Mouse (Mus musculus): ENCODE data around the gene Crtap. TPM values are rescaled to one million over a fixed set of nuclear protein-coding genes. Genes with fewer than 3 reads are reported as not detected.

Gene Crtap
- total and polyA plus RNA-seq, 3 experiments: 17.8 to 27.7 (median 19.2) TPM

DNA sequence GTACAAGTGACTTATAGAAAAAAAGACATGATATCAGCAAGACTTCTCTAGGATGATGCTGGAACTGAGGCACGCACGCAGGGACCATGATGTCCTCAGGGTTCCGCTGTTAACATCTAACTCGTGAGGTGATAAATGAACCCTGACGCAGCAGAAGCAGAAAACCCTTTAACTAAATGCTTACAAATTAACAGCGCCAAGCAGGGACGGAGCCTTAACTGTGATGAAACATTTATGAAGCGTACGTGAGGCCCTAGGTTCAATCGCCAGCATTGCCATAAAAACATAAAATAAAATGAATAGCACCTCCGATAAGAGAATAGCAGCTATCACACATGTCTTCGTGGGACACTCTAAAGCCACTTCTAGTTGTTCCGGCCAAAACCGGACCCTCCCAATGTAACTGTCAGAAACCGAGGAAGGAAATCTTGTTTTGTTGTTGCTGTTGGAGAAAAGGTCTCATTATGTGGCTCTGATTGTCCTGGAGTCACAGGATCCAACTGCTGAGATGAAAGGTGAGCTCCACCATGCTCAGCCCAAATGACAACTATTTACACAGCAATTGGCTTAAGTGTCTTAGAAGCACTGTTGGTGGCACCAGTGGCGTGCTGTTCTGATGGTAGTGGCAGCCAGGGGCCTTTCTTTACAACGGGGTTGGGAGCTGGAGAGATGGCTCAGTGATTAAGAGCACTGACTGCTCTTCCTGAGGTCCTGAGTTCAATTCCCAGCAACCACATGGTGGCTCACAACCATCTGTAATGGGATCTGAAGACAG lies 7.4 kb downstream of the Crtap start (continued):
- no peak for TF ChIP-seq MAX (IDR thresholded peaks at IDR 0.05; ENCODE audit: low read length)

GRCm38 (mm10) chr9:114380881-114381733 lies 9.4 kb downstream of the Crtap start:
- TF ChIP-seq TBP (conservative IDR thresholded peaks at IDR 0.05; ENCODE audit: low read depth, low read length) (no peak), SMC3 (IDR thresholded peaks at IDR 0.05; ENCODE audit: low read depth, low read length) (peak; percentile 78), BHLHE40 (IDR thresholded peaks at IDR 0.05; ENCODE audit: low read depth, low read length) (no peak), JUND (conservative IDR thresholded peaks at IDR 0.05; ENCODE audit: low read depth, low read length) (no peak), CTCF (conservative IDR thresholded peaks at IDR 0.05 in 1 of 2, IDR thresholded peaks at IDR 0.05 in 1 of 2; ENCODE audit: low read depth in 2 of 2, low read length in 2 of 2) (peak in 1 of 2 experiments; percentile 82; a peak in 3 of 4 replicates), KAT2A (IDR thresholded peaks at IDR 0.05; ENCODE audit: insufficient replicate concordance, low read length) (no peak), MAFK (IDR thresholded peaks at IDR 0.05; ENCODE audit: insufficient replicate concordance, low read length) (no peak), RAD21 (IDR thresholded peaks at IDR 0.05; ENCODE audit: low read depth, low read length) (peak; percentile 81), MXI1 (IDR thresholded peaks at IDR 0.05; ENCODE audit: low read depth, low read length) (no peak)
- Histone ChIP-seq H3K36me3 (replicated peaks in 1 of 2; ENCODE audit: control insufficient read depth in 1 of 2, insufficient read depth in 1 of 2, low read length in 1 of 2) (peaks cover 62 to 89% of the 10 kb centered on the region in 2 experiments), H3K9me3 (replicated peaks; ENCODE audit: low read length) (no peaks in the 10 kb centered on the region)

DNA sequence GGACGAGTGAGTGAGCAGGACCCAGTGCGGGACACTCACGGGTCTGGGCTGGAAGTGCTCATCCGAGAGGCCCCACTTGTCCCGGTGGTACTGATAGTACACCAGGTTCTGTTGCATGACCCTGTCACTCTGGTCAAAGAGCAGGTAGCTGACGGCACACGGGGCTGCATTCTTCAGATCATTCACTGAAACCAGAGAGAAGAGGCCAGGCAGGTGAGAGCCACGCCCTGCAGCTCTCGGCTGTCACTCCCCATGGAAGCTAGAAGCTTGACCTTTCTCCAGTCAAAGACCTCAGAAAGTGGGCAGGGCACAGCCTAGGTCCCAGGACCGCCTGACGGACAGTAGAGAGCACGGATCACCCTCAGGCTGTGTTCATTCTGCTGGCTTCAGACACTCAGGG lies 10.6 kb downstream of the Crtap start:
- TF ChIP-seq ZC3H11A (IDR thresholded peaks at IDR 0.05; ENCODE audit: low read depth, low read length) (no peak), POLR2AphosphoS2 (IDR thresholded peaks at IDR 0.05; ENCODE audit: low read depth, low read length) (no peak), MAX (IDR thresholded peaks at IDR 0.05; ENCODE audit: low read length) (no peak)
- dilution Hi-C loops (cut with MboI; ENCODE audit: extremely low pct_ligation_motif_present, extremely low pct_unique_long_range_greater_than_20kb, low sequenced_read_pairs) (no loop called here), in situ Hi-C loops (cut with MboI; ENCODE audit: low pct_ligation_motif_present, low pct_unique_long_range_greater_than_20kb, low sequenced_read_pairs) (loop anchor here (10.0 kb wide), 2 partner anchors 45 to 385 kb away; partner anchors contain the start of gene Bcl2a1c)
- no peak for DNase-seq (ENCODE audit: extremely low read depth)
- H3K4me3 ChIP-seq (replicated peaks in 1 of 3; ENCODE audit: low read depth in 2 of 3, low read length in 2 of 3, poor library complexity in 1 of 3): no peak overlapping the region
- peaks cover 60 to 86% of the 10 kb centered on the region in 2 experiments for H3K36me3 ChIP-seq (replicated peaks in 1 of 2; ENCODE audit: control insufficient read depth in 1 of 2, insufficient read depth in 1 of 2, low read length in 1 of 2)
- no peak overlapping the region for H3K9ac ChIP-seq (ENCODE audit: insufficient read depth, low read depth)
- H3K4me2 ChIP-seq (ENCODE audit: insufficient read depth, low read depth, poor library complexity, severe bottlenecking): no peak overlapping the region
- H3K27ac ChIP-seq (ENCODE audit: insufficient read depth, low read depth): no peak overlapping the region
- H3K79me2 ChIP-seq (replicated peaks; ENCODE audit: control insufficient read depth, extremely low read depth, insufficient read depth, poor library complexity, severe bottlenecking): no peaks in the 10 kb centered on the region
- no peaks in the 10 kb centered on the region for H3K4me1 ChIP-seq (ENCODE audit: control insufficient read depth in 1 of 2, insufficient read depth in 2 of 2)
- H3K9me3 ChIP-seq (replicated peaks; ENCODE audit: low read length): no peaks in the 10 kb centered on the region
- no peaks in the 10 kb centered on the region for H3K27me3 ChIP-seq (replicated peaks)

More at GRCm38 (mm10) chr9:114380881-114381733, 9.4 kb downstream of the Crtap start:
- Histone ChIP-seq H3K9ac (ENCODE audit: insufficient read depth, low read depth) (no peak overlapping the region), H3K27me3 (replicated peaks) (no peaks in the 10 kb centered on the region), H3K79me2 (replicated peaks; ENCODE audit: control insufficient read depth, extremely low read depth, insufficient read depth, poor library complexity, severe bottlenecking) (no peaks in the 10 kb centered on the region), H3K4me3 (replicated peaks in 1 of 3; ENCODE audit: low read depth in 2 of 3, low read length in 2 of 3, poor library complexity in 1 of 3) (no peak overlapping the region), H3K4me1 (ENCODE audit: control insufficient read depth in 1 of 2, insufficient read depth in 2 of 2) (no peaks in the 10 kb centered on the region), H3K27ac (ENCODE audit: insufficient read depth, low read depth) (no peak overlapping the region), H3K4me2 (ENCODE audit: insufficient read depth, low read depth, poor library complexity, severe bottlenecking) (no peak overlapping the region)
- in situ Hi-C loops (cut with MboI; ENCODE audit: low pct_ligation_motif_present, low pct_unique_long_range_greater_than_20kb, low sequenced_read_pairs) (loop anchor here (10.0 kb wide), 2 partner anchors 46 to 386 kb away; partner anchors contain the start of gene Bcl2a1c), dilution Hi-C loops (cut with MboI; ENCODE audit: extremely low pct_ligation_motif_present, extremely low pct_unique_long_range_greater_than_20kb, low sequenced_read_pairs) (no loop called here)
- DNase-seq (ENCODE audit: extremely low read depth): peak; percentile 58
